Mouse (Mus musculus): Measurements from ENCODE around the gene Paqr5. TPM values are rescaled to one million over a fixed set of nuclear protein-coding genes. Genes with fewer than 3 reads are reported as not detected.

Paqr5 gene
- polyA plus RNA-seq, 1 experiment from 2014 or later: 0.48 TPM

GRCm38 (mm10) chr9:61904201-61904600 is 122.5 kb downstream of the Paqr5 start:
- H3K4me2 ChIP-seq (replicated peaks): no peak overlapping the region
- 58% methylated on average over 7 of the region's 7 CpGs for WGBS
- no peaks in the 10 kb centered on the region for H3K9me3 ChIP-seq
- no peak for ATAC-seq (ENCODE audit: low FRiP score, low read depth)
- H3K9ac ChIP-seq (replicated peaks): no peak overlapping the region
- no peak overlapping the region for H3K4me3 ChIP-seq
- H3K27me3 ChIP-seq: peaks cover 24% of the 10 kb centered on the region
- no peaks in the 10 kb centered on the region for H3K36me3 ChIP-seq
- H3K4me1 ChIP-seq: peaks cover 16% of the 10 kb centered on the region
- H3K27ac ChIP-seq (replicated peaks): no peak overlapping the region

Other genes starting within 250 kb of the Paqr5 start
- 777 and 790 TPM in 2 replicates for gene Rplp1, start 112.3 kb downstream of the Paqr5 start, polyA plus RNA-seq (2016; fragmentation: Nextera tagmentation; extraction: Ambion mirVana)
- 87.7 and 90.2 TPM in 2 replicates for gene Kif23, start 80.1 kb downstream of the Paqr5 start, polyA plus RNA-seq (2016; fragmentation: Nextera tagmentation; extraction: Ambion mirVana)
- gene Glce, start 95.8 kb upstream of the Paqr5 start, polyA plus RNA-seq (2016; fragmentation: Nextera tagmentation; extraction: Ambion mirVana): 18.9 and 22.1 TPM in 2 replicates

Data from midbrain, embryonic 12.5 days (tissue).